Mouse (Mus musculus) urinary bladder, adult 2 months (tissue): Measurements from ENCODE around the gene Ugt2b36. TPM values are rescaled to one million over a fixed set of nuclear protein-coding genes. Genes with fewer than 3 reads are reported as not detected.
"Not testable (repeated sequence)": the region's sequence is repeated elsewhere in the genome, so short reads cannot be mapped to it uniquely, and the experiment has no call there.

Experiments used
- DNase-seq: peaks from one replicate; pipeline ENCODE4 v3.0.0; 2022; ENCODE audit warnings: low spot score
- polyA plus RNA-seq: library from polyadenylated mRNA; depleted of rRNA; stranded (reverse); fragments of >200 nt; gene quantifications from 2 replicates; pipeline ENCODE4 v1.2.3, GENCODE M21; 2012; rRNA removed

Ugt2b36 gene
- polyA plus RNA-seq, result not detected in 2 replicates

- no peak for DNase-seq
Observed at GRCm38 (mm10) chr5:87092346-87093027, at the start of gene Ugt2b36. TSS of gene Ugt2b36 (minus strand) at chr5:87092555.

GRCm38 (mm10) chr5:87140196-87140595 is 47.8 kb upstream of the Ugt2b36 start, which contains the start of gene Ugt2b5:
TSS of gene Ugt2b5 (minus strand) at chr5:87140318.
- DNase-seq, result not testable (repeated sequence)

- not testable (repeated sequence) for DNase-seq
Observed at GRCm38 (mm10) chr5:87103697-87104096, 11.3 kb upstream of the Ugt2b36 start.

- DNase-seq, result no peak
Observed at GRCm38 (mm10) chr5:87091111-87091510, 1.2 kb downstream of the Ugt2b36 start.

GRCm38 (mm10) chr5:87089264-87089663 is 3.1 kb downstream of the Ugt2b36 start:
- no peak for DNase-seq

GRCm38 (mm10) chr5:87086269-87086668 is 6.1 kb downstream of the Ugt2b36 start:
- no peak for DNase-seq

GRCm38 (mm10) chr5:87030624-87031023 is 61.7 kb downstream of the Ugt2b36 start:
- no peak for DNase-seq

- no peak for DNase-seq
Observed at GRCm38 (mm10) chr5:87027359-87027758, 65.0 kb downstream of the Ugt2b36 start.

Other genes starting within 250 kb of the Ugt2b36 start
- 54.5 and 59.2 TPM in 2 replicates for gene Ugt2b34, start 185.6 kb downstream of the Ugt2b36 start, polyA plus RNA-seq
- 0.07 and 0.09 TPM in 2 replicates for gene Ugt2b1, start 166.0 kb downstream of the Ugt2b36 start, polyA plus RNA-seq
- 1.6 and 2.2 TPM in 2 replicates for gene Ugt2b35, start 91.7 kb downstream of the Ugt2b36 start, polyA plus RNA-seq
- gene Ugt2b5, start 47.8 kb upstream of the Ugt2b36 start, polyA plus RNA-seq, result not detected in 2 replicates
- gene Ugt2b37, start 162.2 kb upstream of the Ugt2b36 start, polyA plus RNA-seq, result not detected in 2 replicates
- gene Ugt2a3, start 244.6 kb upstream of the Ugt2b36 start, polyA plus RNA-seq, result not detected in 2 replicates